Mouse (Mus musculus): Measurements from ENCODE around the gene Szt2. TPM values are rescaled to one million over a fixed set of nuclear protein-coding genes. Genes with fewer than 3 reads are reported as not detected.

The Szt2 gene
- polyA plus RNA-seq, 1 experiment from 2014 or later, result 14.7 TPM

DNA sequence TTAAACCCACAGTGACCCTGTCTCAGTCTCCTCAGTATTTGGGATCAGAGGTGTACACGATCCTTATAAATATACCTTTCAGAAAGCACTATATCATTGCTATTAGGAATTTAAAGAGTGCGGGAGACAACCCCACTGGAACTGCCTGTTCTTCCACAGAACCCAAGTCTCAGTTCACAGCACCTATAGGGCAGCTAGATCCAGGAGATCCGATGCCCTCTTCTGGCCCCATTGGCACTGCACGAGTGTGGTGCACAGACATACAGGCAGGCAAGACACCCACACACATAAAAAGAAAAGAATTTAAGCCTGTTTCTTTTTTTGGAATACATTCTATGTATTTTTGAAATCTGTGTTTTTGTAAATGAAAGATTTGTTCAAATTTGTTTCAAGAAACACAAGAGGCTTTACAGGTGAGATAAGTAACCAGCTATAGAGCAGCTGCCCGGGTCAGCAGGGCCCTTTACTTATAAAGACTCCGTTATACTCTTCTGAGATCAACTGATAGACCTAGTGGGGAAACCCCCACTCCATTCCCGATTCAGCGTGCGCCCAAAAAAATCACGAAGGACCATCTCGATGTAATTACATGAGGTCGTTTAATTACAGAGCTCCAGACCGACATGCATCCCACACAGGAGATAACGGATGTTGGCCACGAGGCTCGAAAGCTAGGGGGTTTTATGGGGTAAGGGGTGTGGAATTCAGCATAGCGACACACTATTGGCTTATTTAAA is 50.7 kb downstream of the Szt2 start:
- Histone ChIP-seq H3K27me3 (ENCODE audit: control insufficient read depth, insufficient read depth, low read length) (no peaks in the 10 kb centered on the region), H3K4me3 (replicated peaks; ENCODE audit: low read depth, low read length) (no peak overlapping the region), H3K27ac (replicated peaks; ENCODE audit: low read depth, low read length) (no peak overlapping the region), H3K4me1 (ENCODE audit: control insufficient read depth, insufficient read depth, low read length) (peaks cover 6% of the 10 kb centered on the region), H3K36me3 (ENCODE audit: control insufficient read depth, insufficient read depth, low read length) (peaks cover 21% of the 10 kb centered on the region), H3K9ac (replicated peaks; ENCODE audit: low read length) (no peak overlapping the region), H3K9me3 (ENCODE audit: control insufficient read depth, low read length) (no peaks in the 10 kb centered on the region), H3K4me2 (ENCODE audit: low read length) (no peak overlapping the region)
- DNase-seq (no peak), ATAC-seq (ENCODE audit: low FRiP score, low TSS enrichment) (no peak)
- WGBS, result 89% methylated on average over 17 of the region's 17 CpGs

DNA sequence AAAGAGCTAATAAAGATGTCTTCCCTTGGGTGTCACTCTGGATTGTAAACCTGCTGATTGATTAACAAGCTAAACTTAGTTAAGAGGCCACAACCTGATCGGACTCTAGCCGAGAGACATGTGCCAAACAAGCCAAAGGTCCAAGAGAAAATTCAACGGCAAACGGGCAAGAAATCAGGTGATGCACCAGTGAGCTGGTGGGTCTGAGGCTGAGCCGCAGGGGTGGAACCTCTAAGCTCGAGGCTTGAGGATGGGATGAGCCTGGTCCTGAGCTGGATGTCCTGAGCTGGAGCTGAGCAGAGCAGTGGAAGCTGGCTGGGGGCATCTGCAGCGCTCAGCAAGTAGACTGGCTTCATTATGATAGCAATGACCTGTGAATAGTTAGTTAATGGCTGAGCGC is 51.6 kb downstream of the Szt2 start:
- Histone ChIP-seq H3K4me1 (ENCODE audit: control insufficient read depth, insufficient read depth, low read length) (peaks cover 6% of the 10 kb centered on the region), H3K27ac (replicated peaks; ENCODE audit: low read depth, low read length) (no peak overlapping the region), H3K4me3 (replicated peaks; ENCODE audit: low read depth, low read length) (no peak overlapping the region), H3K27me3 (ENCODE audit: control insufficient read depth, insufficient read depth, low read length) (no peaks in the 10 kb centered on the region), H3K4me2 (ENCODE audit: low read length) (no peak overlapping the region), H3K9ac (replicated peaks; ENCODE audit: low read length) (no peak overlapping the region), H3K9me3 (ENCODE audit: control insufficient read depth, low read length) (no peaks in the 10 kb centered on the region), H3K36me3 (ENCODE audit: control insufficient read depth, insufficient read depth, low read length) (peaks cover 13% of the 10 kb centered on the region)
- DNase-seq (no peak), ATAC-seq (ENCODE audit: low FRiP score, low TSS enrichment) (no peak)
- 89% methylated on average over 8 of the region's 8 CpGs for WGBS

DNA sequence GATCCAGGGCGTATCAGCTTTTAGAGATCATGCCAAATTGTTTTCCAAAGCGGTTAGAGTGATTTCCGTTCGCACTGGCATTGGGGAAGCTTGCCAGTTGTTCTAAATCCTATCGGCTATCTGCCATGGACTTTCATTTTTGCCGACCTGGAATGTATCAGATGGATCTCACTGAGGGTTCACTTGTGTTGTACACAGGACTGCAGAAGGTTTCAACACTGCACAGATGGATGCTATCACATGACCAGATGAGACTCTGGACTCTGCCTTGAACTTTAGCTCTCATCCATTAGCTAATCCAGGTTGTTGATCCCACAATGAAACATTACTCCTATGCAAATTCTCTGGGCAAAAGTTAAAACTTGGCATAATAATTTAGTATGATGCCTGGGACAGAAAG is 52.3 kb downstream of the Szt2 start:
- no peak overlapping the region for H3K9ac ChIP-seq (replicated peaks; ENCODE audit: low read length)
- no peaks in the 10 kb centered on the region for H3K27me3 ChIP-seq (ENCODE audit: control insufficient read depth, insufficient read depth, low read length)
- no peak overlapping the region for H3K4me2 ChIP-seq (ENCODE audit: low read length)
- H3K4me1 ChIP-seq (ENCODE audit: control insufficient read depth, insufficient read depth, low read length), result peaks cover 6% of the 10 kb centered on the region
- 91% methylated on average over 6 of the region's 6 CpGs for WGBS
- no peak for DNase-seq
- peaks cover 5% of the 10 kb centered on the region for H3K36me3 ChIP-seq (ENCODE audit: control insufficient read depth, insufficient read depth, low read length)
- ATAC-seq (ENCODE audit: low FRiP score, low TSS enrichment), result no peak
- H3K4me3 ChIP-seq (replicated peaks; ENCODE audit: low read depth, low read length), result no peak overlapping the region
- H3K27ac ChIP-seq (replicated peaks; ENCODE audit: low read depth, low read length), result no peak overlapping the region
- no peaks in the 10 kb centered on the region for H3K9me3 ChIP-seq (ENCODE audit: control insufficient read depth, low read length)

DNA sequence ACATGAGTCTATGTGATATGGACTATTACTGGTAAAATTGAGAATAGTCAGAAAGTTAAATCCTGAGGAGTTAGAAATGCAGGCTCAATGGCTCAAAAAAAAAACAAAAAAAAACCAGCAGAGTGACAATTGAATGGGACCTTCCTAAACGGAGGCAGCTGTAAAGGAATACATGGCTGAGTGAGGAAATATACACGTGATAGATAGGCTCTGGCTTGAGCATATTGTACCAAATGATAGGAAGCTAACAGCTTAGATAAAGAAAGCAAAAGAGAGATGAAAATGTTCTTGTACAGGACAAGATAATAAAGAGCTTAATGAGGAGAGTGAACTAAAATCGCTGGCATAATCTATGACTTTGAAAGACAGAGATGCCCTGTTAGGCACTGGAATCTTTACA is 54.8 kb downstream of the Szt2 start:
- Histone ChIP-seq H3K36me3 (ENCODE audit: control insufficient read depth, insufficient read depth, low read length) (no peaks in the 10 kb centered on the region), H3K27ac (replicated peaks; ENCODE audit: low read depth, low read length) (no peak overlapping the region)
- no peak for ATAC-seq (ENCODE audit: low FRiP score, low TSS enrichment)

DNA sequence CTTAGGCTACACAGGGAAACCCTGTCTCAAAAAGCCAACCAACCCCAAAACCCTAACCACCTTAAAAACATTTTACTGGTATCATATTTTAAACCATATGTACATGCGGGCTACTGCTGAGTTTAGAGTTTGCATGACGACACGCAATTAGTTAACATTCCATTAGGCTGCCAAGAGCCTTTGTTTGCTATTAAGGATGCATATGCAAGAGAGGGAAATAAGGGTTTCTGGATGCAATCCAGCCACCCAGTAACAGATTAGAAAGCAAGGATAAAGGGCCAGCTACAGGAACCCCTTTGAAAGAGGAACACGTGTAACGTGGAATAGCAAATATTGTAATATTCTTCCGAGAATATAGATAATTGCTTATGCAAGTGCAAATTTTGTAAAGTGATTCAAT is 55.4 kb downstream of the Szt2 start:
- no peak overlapping the region for H3K9ac ChIP-seq (replicated peaks; ENCODE audit: low read length)
- WGBS, result 78% methylated on average over 6 of the region's 6 CpGs
- no peak overlapping the region for H3K27ac ChIP-seq (replicated peaks; ENCODE audit: low read depth, low read length)

More for the DNA sequence above, 54.8 kb downstream of the Szt2 start:
- no peaks in the 10 kb centered on the region for H3K27me3 ChIP-seq (ENCODE audit: control insufficient read depth, insufficient read depth, low read length)
- H3K4me1 ChIP-seq (ENCODE audit: control insufficient read depth, insufficient read depth, low read length), result peaks cover 3% of the 10 kb centered on the region; the same call in 1 of the 2 replicates
- no peak for DNase-seq
- no peaks in the 10 kb centered on the region for H3K9me3 ChIP-seq (ENCODE audit: control insufficient read depth, low read length)
- no peak overlapping the region for H3K4me3 ChIP-seq (replicated peaks; ENCODE audit: low read depth, low read length)
- no peak overlapping the region for H3K9ac ChIP-seq (replicated peaks; ENCODE audit: low read length)
- 71% methylated on average over 3 of the region's 3 CpGs for WGBS
- H3K4me2 ChIP-seq (ENCODE audit: low read length), result no peak overlapping the region

DNA sequence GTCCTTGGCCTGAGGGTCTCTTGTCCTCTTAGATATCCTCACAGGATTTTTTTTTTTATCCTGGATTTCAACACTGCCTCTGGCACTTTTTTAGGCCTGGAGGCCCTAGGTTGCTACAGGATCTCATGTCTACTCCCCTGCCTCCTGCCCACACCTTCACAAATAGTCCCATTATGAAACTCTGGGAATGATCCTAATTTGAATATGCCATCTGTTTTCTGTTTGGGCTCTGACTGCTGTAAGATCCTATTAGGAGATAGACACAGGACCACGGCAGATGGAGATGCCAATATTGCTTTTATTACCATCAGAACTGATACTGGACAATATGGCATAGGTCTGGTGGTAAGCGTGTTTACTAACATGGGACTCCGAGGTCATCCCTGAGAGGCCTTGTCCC is 57.2 kb downstream of the Szt2 start:
- Histone ChIP-seq H3K4me3 (replicated peaks; ENCODE audit: low read depth, low read length) (no peak overlapping the region), H3K9ac (replicated peaks; ENCODE audit: low read length) (no peak overlapping the region), H3K27ac (replicated peaks; ENCODE audit: low read depth, low read length) (no peak overlapping the region), H3K36me3 (ENCODE audit: control insufficient read depth, insufficient read depth, low read length) (no peaks in the 10 kb centered on the region), H3K4me2 (ENCODE audit: low read length) (no peak overlapping the region), H3K27me3 (ENCODE audit: control insufficient read depth, insufficient read depth, low read length) (no peaks in the 10 kb centered on the region), H3K9me3 (ENCODE audit: control insufficient read depth, low read length) (no peaks in the 10 kb centered on the region), H3K4me1 (ENCODE audit: control insufficient read depth, insufficient read depth, low read length) (peaks cover 4% of the 10 kb centered on the region; the same call in 1 of the 2 replicates)
- DNase-seq (no peak), ATAC-seq (ENCODE audit: low FRiP score, low TSS enrichment) (no peak)
- 72% methylated on average over 3 of the region's 3 CpGs for WGBS

More for the DNA sequence above, 55.4 kb downstream of the Szt2 start:
- no peaks in the 10 kb centered on the region for H3K36me3 ChIP-seq (ENCODE audit: control insufficient read depth, insufficient read depth, low read length)
- H3K4me1 ChIP-seq (ENCODE audit: control insufficient read depth, insufficient read depth, low read length), result no peaks in the 10 kb centered on the region
- no peaks in the 10 kb centered on the region for H3K9me3 ChIP-seq (ENCODE audit: control insufficient read depth, low read length)
- DNase-seq (peak; percentile 20), ATAC-seq (ENCODE audit: low FRiP score, low TSS enrichment) (no peak)
- no peak overlapping the region for H3K4me3 ChIP-seq (replicated peaks; ENCODE audit: low read depth, low read length)
- no peaks in the 10 kb centered on the region for H3K27me3 ChIP-seq (ENCODE audit: control insufficient read depth, insufficient read depth, low read length)
- no peak overlapping the region for H3K4me2 ChIP-seq (ENCODE audit: low read length)

DNA sequence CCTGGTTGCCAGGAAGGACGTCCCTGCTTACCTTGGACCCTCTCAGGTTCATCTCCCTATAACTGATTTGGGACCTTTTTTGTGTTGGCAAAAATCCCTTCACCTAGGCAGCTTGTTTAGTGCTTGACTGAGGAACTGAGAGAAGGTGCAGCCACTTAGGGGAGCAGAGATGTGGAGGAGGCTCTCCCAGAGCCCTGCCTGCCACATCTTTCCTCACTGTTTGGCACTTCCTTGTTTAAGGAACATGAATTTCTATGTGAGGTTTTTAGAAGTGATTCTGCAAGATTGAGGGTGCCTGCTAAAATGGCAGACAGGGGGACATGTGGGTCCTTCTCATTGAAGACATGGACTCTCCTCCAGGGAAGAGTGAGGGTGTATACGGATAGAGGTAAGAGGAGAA is 58.2 kb downstream of the Szt2 start:
- no peak overlapping the region for H3K4me2 ChIP-seq (ENCODE audit: low read length)
- DNase-seq (no peak), ATAC-seq (ENCODE audit: low FRiP score, low TSS enrichment) (no peak)
- H3K9ac ChIP-seq (replicated peaks; ENCODE audit: low read length), result no peak overlapping the region
- no peaks in the 10 kb centered on the region for H3K27me3 ChIP-seq (ENCODE audit: control insufficient read depth, insufficient read depth, low read length)
- 79% methylated on average over 2 of the region's 2 CpGs for WGBS
- no peak overlapping the region for H3K4me3 ChIP-seq (replicated peaks; ENCODE audit: low read depth, low read length)
- no peak overlapping the region for H3K27ac ChIP-seq (replicated peaks; ENCODE audit: low read depth, low read length)
- no peaks in the 10 kb centered on the region for H3K9me3 ChIP-seq (ENCODE audit: control insufficient read depth, low read length)
- no peaks in the 10 kb centered on the region for H3K36me3 ChIP-seq (ENCODE audit: control insufficient read depth, insufficient read depth, low read length)
- peaks cover 4% of the 10 kb centered on the region; the same call in 1 of the 2 replicates for H3K4me1 ChIP-seq (ENCODE audit: control insufficient read depth, insufficient read depth, low read length)

DNA sequence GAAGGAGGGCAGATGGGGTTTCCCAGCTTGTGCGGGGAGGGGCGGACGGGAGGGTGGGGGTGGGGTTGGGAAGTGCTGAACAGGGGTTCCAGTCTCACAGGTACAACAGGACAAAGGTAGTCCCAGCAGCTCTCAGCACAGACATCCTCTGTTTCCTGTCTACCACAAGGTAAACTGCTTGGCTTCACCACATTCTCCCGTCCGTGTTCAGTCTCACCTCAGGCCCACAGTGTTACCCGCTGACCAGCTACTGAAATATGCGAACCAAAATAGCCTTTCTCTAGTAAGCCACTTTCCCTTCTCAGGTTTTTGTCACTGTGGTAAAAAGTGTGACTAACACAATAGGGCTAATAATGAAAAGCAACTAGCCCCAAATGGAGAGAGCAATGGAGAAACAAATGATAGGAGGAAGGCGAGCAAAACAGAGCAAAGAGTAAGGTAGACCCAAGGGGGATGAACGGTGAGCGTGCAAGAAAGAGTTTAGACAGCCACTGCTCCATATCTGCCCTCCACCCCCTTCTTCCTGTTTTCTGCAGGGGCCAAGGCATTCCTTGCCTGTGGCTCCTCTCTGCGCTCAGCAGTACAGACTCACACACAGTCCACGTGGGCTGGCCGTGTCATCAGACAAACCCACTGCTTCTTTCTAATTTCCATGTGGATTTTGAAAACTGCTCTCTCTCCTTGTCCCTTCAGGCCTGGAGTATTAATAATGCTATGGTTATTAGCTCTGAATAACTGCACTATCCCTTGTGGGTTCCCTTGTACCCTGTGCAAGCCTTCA is 61.4 kb downstream of the Szt2 start:
- Histone ChIP-seq H3K27me3 (ENCODE audit: control insufficient read depth, insufficient read depth, low read length) (no peaks in the 10 kb centered on the region), H3K4me1 (ENCODE audit: control insufficient read depth, insufficient read depth, low read length) (peaks cover 4% of the 10 kb centered on the region; the same call in 1 of the 2 replicates), H3K36me3 (ENCODE audit: control insufficient read depth, insufficient read depth, low read length) (no peaks in the 10 kb centered on the region), H3K9ac (replicated peaks; ENCODE audit: low read length) (no peak overlapping the region), H3K9me3 (ENCODE audit: control insufficient read depth, low read length) (no peaks in the 10 kb centered on the region), H3K4me3 (replicated peaks; ENCODE audit: low read depth, low read length) (no peak overlapping the region), H3K4me2 (ENCODE audit: low read length) (no peak overlapping the region), H3K27ac (replicated peaks; ENCODE audit: low read depth, low read length) (no peak overlapping the region)
- DNase-seq (no peak), ATAC-seq (ENCODE audit: low FRiP score, low TSS enrichment) (no peak)
- WGBS, result 72% methylated on average over 13 of the region's 13 CpGs

DNA sequence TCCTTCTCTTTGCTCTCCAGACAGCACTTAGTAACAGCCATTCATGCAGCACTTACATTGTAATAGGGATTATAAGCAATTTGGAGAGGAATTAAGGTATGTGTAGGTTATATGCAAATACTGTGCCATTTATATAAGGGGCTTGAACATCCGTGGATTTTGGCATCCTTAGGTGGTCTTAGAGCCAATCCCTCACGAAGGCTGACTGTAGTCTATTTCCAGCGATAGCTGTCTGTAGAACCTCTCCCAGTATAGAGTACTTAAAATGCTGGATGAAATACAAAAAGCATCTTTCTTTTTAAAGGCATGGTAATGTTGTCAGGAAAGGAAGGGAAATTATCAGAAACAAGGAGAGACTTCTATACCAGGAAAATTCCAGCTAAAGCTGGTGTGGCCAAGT is 67.6 kb downstream of the Szt2 start:
- H3K4me1 ChIP-seq (ENCODE audit: control insufficient read depth, insufficient read depth, low read length), result no peaks in the 10 kb centered on the region
- ATAC-seq (ENCODE audit: low FRiP score, low TSS enrichment) (no peak), DNase-seq (no peak)
- no peak overlapping the region for H3K27ac ChIP-seq (replicated peaks; ENCODE audit: low read depth, low read length)
- H3K27me3 ChIP-seq (ENCODE audit: control insufficient read depth, insufficient read depth, low read length), result no peaks in the 10 kb centered on the region
- no peak overlapping the region for H3K4me3 ChIP-seq (replicated peaks; ENCODE audit: low read depth, low read length)
- H3K4me2 ChIP-seq (ENCODE audit: low read length), result no peak overlapping the region
- no peak overlapping the region for H3K9ac ChIP-seq (replicated peaks; ENCODE audit: low read length)
- no peaks in the 10 kb centered on the region for H3K36me3 ChIP-seq (ENCODE audit: control insufficient read depth, insufficient read depth, low read length)
- WGBS, result 81% methylated on average over 3 of the region's 3 CpGs
- H3K9me3 ChIP-seq (ENCODE audit: control insufficient read depth, low read length), result no peaks in the 10 kb centered on the region

Measured in midbrain, embryonic 14.5 days (tissue).